Mouse (Mus musculus): ENCODE measurements at regions not wholly inside any gene's neighbourhood (a gene's known extent, or its start where the extent isn't known, plus 50 kb on each side); places are given as distances from the start of the nearest gene placed in this dataset.
A peak's percentile ranks its signal among the peaks of the same experiment; 100 is the strongest.

DNA sequence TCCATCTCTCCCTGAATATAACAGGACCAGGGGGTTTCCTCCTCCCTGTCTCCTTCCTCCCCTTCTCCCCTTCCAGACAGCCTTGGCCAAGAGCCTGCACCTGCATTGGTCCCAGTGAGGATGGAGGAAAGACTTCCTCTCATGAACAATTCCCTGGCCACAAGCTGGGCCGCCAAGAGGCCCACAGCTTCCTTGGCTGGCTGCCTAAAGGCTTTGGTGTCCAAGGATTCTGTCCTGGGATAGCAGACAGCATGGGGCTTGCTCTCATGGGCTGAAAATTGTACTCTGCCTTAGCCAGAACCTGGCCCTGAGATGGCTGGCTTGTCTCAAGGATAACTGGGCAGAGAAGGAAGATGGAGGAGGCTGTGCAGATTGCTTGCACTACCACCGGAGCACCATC, 390.3 kb upstream of the Dynlrb2 start:
- peak; percentile 45 for DNase-seq (ENCODE audit: low spot score)
- Histone ChIP-seq H3K9me3 (ENCODE audit: control insufficient read depth, low read length) (no peaks in the 10 kb centered on the region), H3K27me3 (replicated peaks; ENCODE audit: control insufficient read depth, insufficient read depth, low read length) (no peaks in the 10 kb centered on the region), H3K36me3 (ENCODE audit: control insufficient read depth, insufficient read depth, low read length) (no peaks in the 10 kb centered on the region), H3K4me2 (ENCODE audit: low read depth, low read length) (no peak overlapping the region), H3K4me1 (ENCODE audit: control insufficient read depth, insufficient read depth, low read length) (peaks cover 16% of the 10 kb centered on the region), H3K27ac (replicated peaks; ENCODE audit: low read depth, low read length) (no peak overlapping the region), H3K4me3 (ENCODE audit: low read depth, low read length) (no peak overlapping the region), H3K9ac (ENCODE audit: low read depth, low read length) (no peak overlapping the region)
- 71% methylated on average over 2 of the region's 2 CpGs for WGBS
- ATAC-seq (ENCODE audit: low read depth), result 0 out of 2 replicates have a peak, but pooled peaks have one; percentile 10

GRCm38 (mm10) chr8:116111168-116111567, 393.6 kb upstream of the Dynlrb2 start:
- WGBS, result 56% methylated on average over 12 of the region's 12 CpGs
- H3K4me2 ChIP-seq (ENCODE audit: low read depth, low read length), result no peak overlapping the region
- DNase-seq (ENCODE audit: low spot score), result no peak
- H3K4me1 ChIP-seq (ENCODE audit: control insufficient read depth, insufficient read depth, low read length), result peaks cover 6% of the 10 kb centered on the region; the same call in 1 of the 2 replicates
- H3K4me3 ChIP-seq (ENCODE audit: low read depth, low read length), result no peak overlapping the region
- no peaks in the 10 kb centered on the region for H3K27me3 ChIP-seq (replicated peaks; ENCODE audit: control insufficient read depth, insufficient read depth, low read length)
- H3K27ac ChIP-seq (replicated peaks; ENCODE audit: low read depth, low read length), result no peak overlapping the region
- H3K9ac ChIP-seq (ENCODE audit: low read depth, low read length), result no peak overlapping the region
- H3K9me3 ChIP-seq (ENCODE audit: control insufficient read depth, low read length), result no peaks in the 10 kb centered on the region
- ATAC-seq (ENCODE audit: low read depth), result no peak
- no peaks in the 10 kb centered on the region for H3K36me3 ChIP-seq (ENCODE audit: control insufficient read depth, insufficient read depth, low read length)

GRCm38 (mm10) chr8:116096666-116097065, 389.1 kb upstream of the Maf start:
- Histone ChIP-seq H3K4me3 (ENCODE audit: low read depth, low read length) (no peak overlapping the region), H3K9ac (ENCODE audit: low read depth, low read length) (no peak overlapping the region), H3K27me3 (replicated peaks; ENCODE audit: control insufficient read depth, insufficient read depth, low read length) (no peaks in the 10 kb centered on the region), H3K36me3 (ENCODE audit: control insufficient read depth, insufficient read depth, low read length) (no peaks in the 10 kb centered on the region), H3K4me2 (ENCODE audit: low read depth, low read length) (no peak overlapping the region), H3K9me3 (ENCODE audit: control insufficient read depth, low read length) (no peaks in the 10 kb centered on the region), H3K27ac (replicated peaks; ENCODE audit: low read depth, low read length) (no peak overlapping the region), H3K4me1 (ENCODE audit: control insufficient read depth, insufficient read depth, low read length) (no peaks in the 10 kb centered on the region)
- ATAC-seq (ENCODE audit: low read depth), result no peak
- DNase-seq (ENCODE audit: low spot score), result peak; percentile 21
- WGBS, result 30% methylated on average over 3 of the region's 3 CpGs

- H3K4me1 ChIP-seq (ENCODE audit: control insufficient read depth, insufficient read depth, low read length), result peaks cover 3% of the 10 kb centered on the region; the same call in 1 of the 2 replicates
- ATAC-seq (ENCODE audit: low read depth), result no peak
These were observed 375.6 kb upstream of the Maf start for GRCm38 (mm10) chr8:116083156-116083555.

GRCm38 (mm10) chr8:116078849-116079407, 371.3 kb upstream of the Maf start:
- Histone ChIP-seq H3K27me3 (replicated peaks; ENCODE audit: control insufficient read depth, insufficient read depth, low read length) (no peaks in the 10 kb centered on the region), H3K4me3 (ENCODE audit: low read depth, low read length) (no peak overlapping the region), H3K9ac (ENCODE audit: low read depth, low read length) (no peak overlapping the region), H3K9me3 (ENCODE audit: control insufficient read depth, low read length) (no peaks in the 10 kb centered on the region), H3K4me2 (ENCODE audit: low read depth, low read length) (no peak overlapping the region), H3K4me1 (ENCODE audit: control insufficient read depth, insufficient read depth, low read length) (peaks cover 3% of the 10 kb centered on the region; the same call in 1 of the 2 replicates), H3K36me3 (ENCODE audit: control insufficient read depth, insufficient read depth, low read length) (no peaks in the 10 kb centered on the region), H3K27ac (replicated peaks; ENCODE audit: low read depth, low read length) (peak overlapping the region; percentile 46; the same call in 1 of the 2 replicates)
- peak; percentile 68 for DNase-seq (ENCODE audit: low spot score)
- WGBS, result 51% methylated on average over 5 of the region's 5 CpGs
- ATAC-seq (ENCODE audit: low read depth), result peak; percentile 67

More at GRCm38 (mm10) chr8:116083156-116083555, 375.6 kb upstream of the Maf start:
- Histone ChIP-seq H3K36me3 (ENCODE audit: control insufficient read depth, insufficient read depth, low read length) (no peaks in the 10 kb centered on the region), H3K27me3 (replicated peaks; ENCODE audit: control insufficient read depth, insufficient read depth, low read length) (no peaks in the 10 kb centered on the region), H3K4me3 (ENCODE audit: low read depth, low read length) (no peak overlapping the region), H3K27ac (replicated peaks; ENCODE audit: low read depth, low read length) (no peak overlapping the region), H3K9me3 (ENCODE audit: control insufficient read depth, low read length) (no peaks in the 10 kb centered on the region), H3K4me2 (ENCODE audit: low read depth, low read length) (no peak overlapping the region), H3K9ac (ENCODE audit: low read depth, low read length) (no peak overlapping the region)
- no peak for DNase-seq (ENCODE audit: low spot score)
- 92% methylated on average over 2 of the region's 2 CpGs for WGBS

- Histone ChIP-seq H3K27ac (replicated peaks; ENCODE audit: low read depth, low read length) (no peak overlapping the region), H3K4me1 (ENCODE audit: control insufficient read depth, insufficient read depth, low read length) (no peaks in the 10 kb centered on the region), H3K9ac (ENCODE audit: low read depth, low read length) (no peak overlapping the region), H3K4me3 (ENCODE audit: low read depth, low read length) (no peak overlapping the region), H3K4me2 (ENCODE audit: low read depth, low read length) (no peak overlapping the region), H3K9me3 (ENCODE audit: control insufficient read depth, low read length) (no peaks in the 10 kb centered on the region), H3K36me3 (ENCODE audit: control insufficient read depth, insufficient read depth, low read length) (no peaks in the 10 kb centered on the region), H3K27me3 (replicated peaks; ENCODE audit: control insufficient read depth, insufficient read depth, low read length) (no peaks in the 10 kb centered on the region)
- 87% methylated on average over 7 of the region's 7 CpGs for WGBS
- DNase-seq (ENCODE audit: low spot score), result no peak
- ATAC-seq (ENCODE audit: low read depth), result no peak
These were observed 363.9 kb upstream of the Maf start for GRCm38 (mm10) chr8:116071497-116071896.

GRCm38 (mm10) chr8:116069538-116069937, 361.9 kb upstream of the Maf start:
- H3K4me3 ChIP-seq (ENCODE audit: low read depth, low read length), result no peak overlapping the region
- no peak overlapping the region for H3K27ac ChIP-seq (replicated peaks; ENCODE audit: low read depth, low read length)
- H3K9me3 ChIP-seq (ENCODE audit: control insufficient read depth, low read length), result no peaks in the 10 kb centered on the region
- no peak overlapping the region for H3K4me2 ChIP-seq (ENCODE audit: low read depth, low read length)
- DNase-seq (ENCODE audit: low spot score), result no peak
- WGBS, result 82% methylated on average over 3 of the region's 3 CpGs
- H3K36me3 ChIP-seq (ENCODE audit: control insufficient read depth, insufficient read depth, low read length), result no peaks in the 10 kb centered on the region
- no peak overlapping the region for H3K9ac ChIP-seq (ENCODE audit: low read depth, low read length)
- H3K4me1 ChIP-seq (ENCODE audit: control insufficient read depth, insufficient read depth, low read length), result no peaks in the 10 kb centered on the region
- no peaks in the 10 kb centered on the region for H3K27me3 ChIP-seq (replicated peaks; ENCODE audit: control insufficient read depth, insufficient read depth, low read length)
- no peak for ATAC-seq (ENCODE audit: low read depth)

DNA sequence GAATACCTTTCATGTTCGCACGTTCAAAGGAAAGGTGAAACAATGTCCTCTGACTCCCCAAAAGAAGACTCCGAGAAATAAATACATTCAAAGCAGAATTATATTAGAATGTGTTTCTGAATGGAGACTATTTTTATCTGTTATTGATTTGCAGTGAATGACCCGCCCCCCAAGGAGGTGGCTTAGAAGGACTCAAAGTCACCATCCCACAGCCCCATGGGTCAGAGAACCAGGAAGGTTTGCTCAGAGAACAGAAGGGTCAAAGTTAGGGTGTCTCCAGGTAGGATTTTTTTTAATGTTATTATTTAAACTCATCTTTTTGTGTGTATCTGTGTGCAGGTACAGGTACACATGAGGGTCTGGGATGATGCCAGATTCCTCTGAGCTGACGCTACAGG, 360.4 kb upstream of the Maf start:
- WGBS, result 93% methylated on average over 5 of the region's 5 CpGs
- Histone ChIP-seq H3K36me3 (ENCODE audit: control insufficient read depth, insufficient read depth, low read length) (no peaks in the 10 kb centered on the region), H3K4me1 (ENCODE audit: control insufficient read depth, insufficient read depth, low read length) (no peaks in the 10 kb centered on the region), H3K27ac (replicated peaks; ENCODE audit: low read depth, low read length) (no peak overlapping the region), H3K27me3 (replicated peaks; ENCODE audit: control insufficient read depth, insufficient read depth, low read length) (no peaks in the 10 kb centered on the region), H3K9ac (ENCODE audit: low read depth, low read length) (no peak overlapping the region), H3K9me3 (ENCODE audit: control insufficient read depth, low read length) (no peaks in the 10 kb centered on the region), H3K4me3 (ENCODE audit: low read depth, low read length) (no peak overlapping the region), H3K4me2 (ENCODE audit: low read depth, low read length) (no peak overlapping the region)
- no peak for ATAC-seq (ENCODE audit: low read depth)
- no peak for DNase-seq (ENCODE audit: low spot score)
